Mouse (Mus musculus): ENCODE results near the gene Zfp934. TPM values are rescaled to one million over a fixed set of nuclear protein-coding genes. Genes with fewer than 3 reads are reported as not detected.
"Not testable (repeated sequence)": the region's sequence is repeated elsewhere in the genome, so short reads cannot be mapped to it uniquely, and the experiment has no call there.

Zfp934 gene
- 17.9 and 21.5 TPM in 2 replicates for polyA plus RNA-seq (2015; fragmentation: Nextera tagmentation; extraction: Ambion mirVana)

DNA sequence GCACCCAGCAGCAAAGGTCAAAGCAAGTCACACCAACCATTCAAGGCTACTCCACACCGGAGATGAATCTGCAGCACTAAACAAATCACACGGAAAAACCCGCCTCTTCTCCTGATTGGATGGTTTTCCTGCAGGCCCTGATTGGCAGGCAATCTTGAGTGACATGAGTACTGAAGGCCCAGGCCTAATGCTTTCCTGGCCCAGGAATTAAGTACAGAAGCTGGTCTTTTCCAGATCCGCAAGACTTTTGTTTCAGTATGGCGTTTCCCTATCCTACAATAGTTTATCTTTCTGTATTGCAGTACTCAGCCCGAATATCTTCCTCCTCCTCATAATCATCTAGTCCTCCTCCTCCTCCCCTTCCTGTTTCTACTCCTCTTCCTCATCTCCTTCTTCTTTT is at the start of gene Zfp934:
TSS of gene Zfp934 (minus strand) at position 101 of the 400 bp plus-strand sequence.
- H3K4me2 ChIP-seq; H3K9me3 ChIP-seq; H3K4me3 ChIP-seq; H3K4me1 ChIP-seq; H3K27ac ChIP-seq; H3K27me3 ChIP-seq; H3K36me3 ChIP-seq; H3K9ac ChIP-seq; ATAC-seq (ENCODE audit: borderline replicate concordance, extremely low read depth, low FRiP score, low TSS enrichment): not testable (repeated sequence)
- 81% methylated on average over 3 of the region's 6 CpGs for WGBS

DNA sequence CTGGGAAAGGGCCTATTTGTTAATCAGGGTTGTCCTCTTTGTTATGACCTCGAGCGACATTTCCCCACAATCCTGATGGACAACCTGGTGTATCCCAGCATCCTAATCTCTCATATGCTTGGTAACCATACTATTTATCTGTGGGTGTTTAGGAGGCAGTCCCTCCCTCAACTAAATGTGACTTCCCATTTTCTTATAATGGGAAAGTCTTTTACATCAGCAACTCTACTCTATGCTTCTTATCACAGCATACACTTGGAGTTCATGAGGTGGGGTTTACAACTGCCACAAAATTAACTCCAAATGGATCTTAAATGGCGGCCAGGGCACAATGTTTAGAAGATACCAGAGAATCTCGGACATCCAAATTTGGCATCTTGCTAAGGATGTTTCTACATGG is 46.5 kb upstream of the Zfp934 start:
- not testable (repeated sequence) for H3K9ac ChIP-seq; H3K9me3 ChIP-seq; ATAC-seq (ENCODE audit: borderline replicate concordance, extremely low read depth, low FRiP score, low TSS enrichment); H3K4me1 ChIP-seq; H3K36me3 ChIP-seq; H3K27ac ChIP-seq; H3K4me3 ChIP-seq; H3K4me2 ChIP-seq; H3K27me3 ChIP-seq
- WGBS, result 93% methylated on average over 4 of the region's 4 CpGs

DNA sequence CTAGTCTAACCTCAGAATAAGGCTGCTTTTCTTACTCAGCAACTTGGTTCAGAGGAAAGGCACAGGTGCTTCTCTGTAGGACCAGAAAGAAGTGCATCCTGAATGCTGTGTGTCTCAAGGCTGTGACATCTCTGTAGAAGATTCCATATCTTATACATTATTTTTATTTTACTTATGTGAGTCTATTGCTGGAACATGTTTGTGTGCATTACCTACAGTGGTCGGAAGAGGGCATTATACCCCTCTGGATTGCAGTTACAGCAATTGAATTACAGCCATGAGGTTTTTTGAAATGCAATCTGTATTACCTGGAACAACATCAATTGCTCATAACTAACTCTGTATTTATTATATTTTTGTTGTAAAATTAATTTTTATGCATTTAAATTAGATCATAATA is 9.3 kb downstream of the Zfp934 start:
- H3K4me3 ChIP-seq; H3K27me3 ChIP-seq; H3K9me3 ChIP-seq; H3K4me2 ChIP-seq; H3K9ac ChIP-seq; H3K36me3 ChIP-seq; H3K4me1 ChIP-seq; H3K27ac ChIP-seq; ATAC-seq (ENCODE audit: borderline replicate concordance, extremely low read depth, low FRiP score, low TSS enrichment): not testable (repeated sequence)
- 29% methylated on average over 1 of the region's 1 CpGs for WGBS

DNA sequence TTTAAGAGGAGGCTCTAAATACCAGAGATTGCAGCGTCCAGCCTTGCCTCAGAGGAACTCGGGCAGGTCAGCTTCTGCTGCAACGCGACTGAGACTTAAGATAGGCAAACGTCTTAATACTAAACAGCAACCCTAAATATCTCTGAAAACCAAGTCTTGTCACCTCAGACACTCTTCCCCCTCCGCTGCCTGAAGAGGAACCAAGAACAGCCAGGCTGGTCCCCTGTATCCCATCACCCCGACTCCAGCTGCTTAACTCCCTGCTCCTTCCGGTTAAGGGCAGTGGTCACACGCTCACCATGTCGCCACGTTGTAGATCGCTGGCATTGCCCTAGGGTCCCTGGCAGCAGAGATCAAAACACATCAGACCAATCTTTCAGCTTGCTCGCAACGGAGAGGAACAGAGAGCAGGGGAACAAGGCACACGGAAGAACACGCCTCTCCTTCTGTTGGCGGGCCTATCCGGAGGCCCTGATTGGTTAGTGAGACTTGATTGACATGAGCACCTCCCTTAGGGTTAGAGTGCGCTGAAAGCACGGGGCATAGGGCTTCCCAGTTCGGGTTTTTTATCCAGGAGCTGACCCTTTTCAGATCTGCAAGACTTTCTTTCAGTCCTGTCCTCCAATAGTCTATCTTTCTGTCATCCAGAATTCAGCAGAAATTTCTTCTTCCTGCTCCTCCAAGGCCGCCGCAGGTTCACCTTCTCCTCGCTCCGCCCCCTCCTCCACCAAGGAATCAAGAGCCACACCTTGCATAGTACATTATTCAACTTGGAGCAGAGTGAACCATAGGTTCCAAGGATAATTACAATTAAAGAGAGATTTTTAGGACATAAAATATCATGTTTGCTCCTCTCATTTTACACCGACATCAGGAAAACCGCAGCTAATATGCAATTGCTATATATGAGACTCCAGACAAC is 12.5 kb downstream of the Zfp934 start, which contains the start of gene Zfp935:
TSS of gene Zfp935 (minus strand) at position 323 of the 922 bp plus-strand sequence.
- not testable (repeated sequence) for H3K9me3 ChIP-seq; ATAC-seq (ENCODE audit: borderline replicate concordance, extremely low read depth, low FRiP score, low TSS enrichment); H3K27me3 ChIP-seq; H3K4me1 ChIP-seq
- Histone ChIP-seq H3K36me3 (peaks cover 19% of the 10 kb centered on the region), H3K4me3 (peak within 1 kb of the TSS; percentile 54), H3K9ac (peak within 1 kb of the TSS; percentile 55), H3K4me2 (peak within 1 kb of the TSS; percentile 51), H3K27ac (peak within 1 kb of the TSS; percentile 55)
- WGBS, result 4% methylated on average over 27 of the region's 27 CpGs

DNA sequence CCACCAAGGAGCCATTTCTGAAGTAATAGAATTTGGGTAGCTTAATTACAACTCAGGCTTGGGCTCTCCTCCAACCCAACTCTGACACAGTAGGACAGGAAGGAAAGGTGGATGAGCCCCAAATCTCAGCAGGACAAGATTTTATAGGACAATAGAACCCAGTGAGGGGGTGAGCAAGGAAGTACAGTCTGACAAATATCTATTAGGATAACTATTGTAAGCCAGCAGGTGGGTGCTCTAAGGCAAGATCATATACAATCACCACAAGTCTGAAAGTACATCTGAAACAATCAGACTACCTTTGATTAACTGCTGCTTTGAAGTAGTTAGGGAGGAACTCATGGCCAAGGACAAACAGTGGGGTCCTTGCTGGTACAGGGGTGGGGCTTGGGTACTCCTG is 40.9 kb downstream of the Zfp934 start:
- not testable (repeated sequence) for H3K4me3 ChIP-seq; H3K9ac ChIP-seq; H3K4me1 ChIP-seq; H3K9me3 ChIP-seq; ATAC-seq (ENCODE audit: borderline replicate concordance, extremely low read depth, low FRiP score, low TSS enrichment); H3K27me3 ChIP-seq; H3K4me2 ChIP-seq; H3K27ac ChIP-seq; H3K36me3 ChIP-seq

DNA sequence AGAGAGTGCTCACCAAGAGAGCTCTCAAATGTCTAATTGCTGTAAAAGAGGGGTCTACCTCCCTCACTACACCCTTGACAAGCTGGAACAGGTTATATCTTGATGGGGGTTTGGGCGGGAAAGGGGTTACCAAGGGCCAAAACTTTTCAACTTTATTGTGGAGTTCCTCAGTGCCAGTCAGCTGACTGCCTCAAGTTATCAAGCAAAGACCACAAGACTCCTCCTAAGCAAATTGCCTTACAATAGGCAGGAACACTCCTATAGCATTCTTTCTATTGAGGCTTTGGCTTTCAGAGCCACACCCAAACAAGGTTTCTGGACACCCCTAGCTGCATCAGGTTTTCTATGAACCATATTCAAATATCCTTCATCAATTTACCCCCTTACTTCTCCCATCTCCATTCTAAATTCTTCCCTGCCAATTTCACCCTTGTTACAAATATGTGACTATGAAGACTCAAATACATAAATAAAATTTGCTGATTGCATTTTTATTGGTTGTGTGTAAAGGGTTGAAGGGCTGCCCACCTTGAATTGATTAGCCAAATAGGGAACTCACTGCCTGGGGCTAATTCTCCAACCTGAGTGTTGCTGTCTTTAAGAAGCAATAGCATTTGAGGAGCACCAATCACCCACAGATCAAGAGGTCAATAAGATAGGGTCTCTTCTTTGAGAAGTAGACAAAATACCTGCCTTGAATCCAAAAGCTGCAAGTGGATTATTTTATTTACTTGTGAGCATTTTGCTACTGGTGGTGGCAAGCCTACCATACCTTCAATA is 60.2 kb downstream of the Zfp934 start:
- not testable (repeated sequence) for H3K4me3 ChIP-seq; H3K27ac ChIP-seq; H3K4me2 ChIP-seq; H3K9ac ChIP-seq; H3K9me3 ChIP-seq; H3K4me1 ChIP-seq; H3K36me3 ChIP-seq; ATAC-seq (ENCODE audit: borderline replicate concordance, extremely low read depth, low FRiP score, low TSS enrichment); H3K27me3 ChIP-seq
- WGBS, result 85% methylated on average over 1 of the region's 1 CpGs

DNA sequence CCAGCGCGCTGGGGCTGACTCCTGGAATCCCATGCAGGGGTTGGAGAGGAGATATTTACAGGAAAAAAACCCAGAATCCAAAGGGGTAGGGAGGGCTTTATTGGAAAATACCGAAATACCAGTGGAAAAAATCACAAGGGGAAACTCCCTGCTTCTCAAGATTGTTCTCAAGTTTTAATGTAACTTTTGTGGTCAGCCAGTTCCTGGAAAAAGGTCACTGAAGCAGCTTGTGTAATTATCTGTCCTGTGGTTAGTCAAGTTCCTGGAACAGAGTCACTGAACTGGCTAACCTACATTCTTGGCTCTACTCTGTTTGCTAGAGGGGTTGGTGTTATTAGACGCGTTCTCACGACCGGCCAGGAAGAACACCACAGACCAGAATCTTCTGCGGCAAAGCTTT is 98.3 kb downstream of the Zfp934 start:
- H3K27me3 ChIP-seq; H3K4me1 ChIP-seq; H3K9me3 ChIP-seq; H3K9ac ChIP-seq; H3K4me3 ChIP-seq; H3K27ac ChIP-seq; H3K36me3 ChIP-seq; H3K4me2 ChIP-seq; ATAC-seq (ENCODE audit: borderline replicate concordance, extremely low read depth, low FRiP score, low TSS enrichment): not testable (repeated sequence)
- 92% methylated on average over 8 of the region's 8 CpGs for WGBS

DNA sequence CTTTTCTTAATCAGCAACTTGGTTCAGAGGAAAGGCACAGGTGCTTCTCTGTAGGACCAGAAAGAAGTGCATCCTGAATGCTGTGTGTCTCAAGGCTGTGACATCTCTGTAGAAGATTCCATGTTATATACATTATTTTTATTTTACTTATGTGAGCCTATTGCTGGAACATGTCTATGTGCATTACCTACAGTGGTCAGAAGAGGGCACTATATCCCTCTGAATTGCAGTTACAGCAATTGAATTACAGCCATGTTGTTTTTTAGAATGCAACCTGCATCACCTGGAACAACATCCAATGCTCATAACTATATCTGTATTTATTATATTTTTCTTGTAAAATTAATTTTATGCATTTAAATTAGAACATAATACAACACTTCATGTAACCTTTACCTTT is 101.1 kb downstream of the Zfp934 start:
- H3K9ac ChIP-seq; H3K9me3 ChIP-seq; ATAC-seq (ENCODE audit: borderline replicate concordance, extremely low read depth, low FRiP score, low TSS enrichment); H3K36me3 ChIP-seq; H3K27me3 ChIP-seq; H3K27ac ChIP-seq; H3K4me2 ChIP-seq; H3K4me3 ChIP-seq; H3K4me1 ChIP-seq: not testable (repeated sequence)

DNA sequence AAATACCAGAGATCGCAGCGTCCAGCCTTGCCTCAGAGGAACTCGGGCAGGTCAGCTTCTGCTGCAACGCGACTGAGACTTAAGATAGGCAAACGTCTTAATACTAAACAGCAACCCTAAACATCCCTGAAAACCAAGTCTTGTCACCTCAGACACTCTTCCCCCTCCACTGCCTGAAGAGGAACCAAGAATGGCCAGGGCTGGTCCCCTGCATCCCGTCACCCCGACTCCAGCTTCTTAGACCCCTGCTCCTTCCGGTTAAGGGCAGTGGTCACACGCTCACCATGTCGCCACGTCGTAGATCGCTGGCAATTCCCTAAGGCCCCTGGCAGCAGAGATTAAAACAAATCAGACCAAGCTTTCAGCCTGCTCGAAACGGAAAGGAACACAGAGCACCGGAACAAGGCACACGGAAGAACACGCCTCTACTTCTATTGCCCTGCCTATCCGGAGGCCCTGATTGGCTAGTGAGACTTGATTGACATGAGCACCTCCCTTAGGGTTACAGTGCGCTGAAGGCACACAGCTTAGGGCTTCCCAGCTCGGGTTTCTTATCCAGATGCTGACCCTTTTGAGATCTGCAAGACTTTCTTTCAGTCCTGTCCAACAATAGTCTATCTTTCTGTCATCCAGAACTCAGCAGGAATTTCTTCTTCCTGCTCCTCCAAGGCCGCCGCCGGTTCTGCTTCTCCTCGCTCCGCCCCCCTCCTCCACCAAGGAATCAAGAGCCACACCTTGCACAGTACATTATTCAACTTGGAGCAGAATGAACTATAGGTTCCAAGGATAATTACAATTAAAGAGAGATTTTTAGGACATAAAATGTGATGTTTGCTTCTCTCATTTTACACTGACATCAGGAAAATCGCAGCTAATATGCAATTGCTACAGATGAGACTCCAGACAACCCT is 104.3 kb downstream of the Zfp934 start, which contains the start of gene Gm49359:
TSS of gene Gm49359 (minus strand) at position 409 of the 911 bp plus-strand sequence.
- H3K9me3 ChIP-seq, H3K27me3 ChIP-seq, H3K4me1 ChIP-seq: not testable (repeated sequence)
- Histone ChIP-seq H3K36me3 (peaks cover 10% of the 10 kb centered on the region; the same call in 1 of the 2 replicates), H3K27ac (peak within 1 kb of the TSS; percentile 81), H3K9ac (peak within 1 kb of the TSS; percentile 71), H3K4me2 (peak within 1 kb of the TSS; percentile 47), H3K4me3 (peak within 1 kb of the TSS; percentile 69)
- peak; percentile 97 for ATAC-seq (ENCODE audit: borderline replicate concordance, extremely low read depth, low FRiP score, low TSS enrichment)
- WGBS, result 1% methylated on average over 28 of the region's 28 CpGs
